Mouse (Mus musculus): ENCODE measurements around the gene Psors1c2.

DNA sequence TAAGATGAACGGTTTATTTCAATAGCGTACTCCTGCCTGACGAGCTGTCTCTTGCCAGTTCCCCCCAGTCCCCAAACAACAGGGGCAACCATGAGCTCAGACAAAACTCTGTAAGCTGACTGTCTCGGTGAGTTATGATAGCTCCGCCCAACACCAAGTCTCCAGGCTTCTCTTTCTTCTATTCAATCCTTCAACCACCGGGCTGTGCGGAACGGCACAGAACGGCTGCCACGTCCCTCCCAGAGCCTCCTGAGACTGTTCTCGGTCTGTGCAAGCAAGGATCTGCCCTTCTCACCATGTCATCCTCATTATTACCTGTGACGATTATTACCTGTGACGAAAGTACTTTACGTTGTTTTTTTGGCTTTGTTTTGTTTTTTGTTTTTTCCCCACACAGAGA is 37.8 kb downstream of the Psors1c2 start:
- TF ChIP-seq CTCF (IDR thresholded peaks at IDR 0.05; ENCODE audit: low read depth) (no peak), EP300 (IDR thresholded peaks at IDR 0.05; ENCODE audit: low read depth) (no peak)

Measured in liver, postnatal 0 days (tissue).